Mouse (Mus musculus) spleen, adult 2 months (tissue): ENCODE measurements around the gene Slc5a5. TPM values are rescaled to one million over a fixed set of nuclear protein-coding genes. Genes with fewer than 3 reads are reported as not detected.

ENCODE experiments used
- DNase-seq, 2 experiments: peaks; one replicate each; pipeline versions ENCODE4 v3.0.0 to v3.0.0-alpha.2; 2012 to 2021; ENCODE audit warnings: low spot score in 2 of 2, low read depth in 1 of 2
- H3K27ac ChIP-seq: fragments of 200-500 bp; 2 replicates; pipeline ENCODE4 v1.5.1; 2012; ENCODE audit warnings: low read length, inconsistent platforms; ENCODE audit not compliant: insufficient read depth
- H3K27me3 ChIP-seq: fragments of 200-500 bp; 2 replicates; pipeline ENCODE4 v1.6.1; 2012; ENCODE audit warnings: mild to moderate bottlenecking, moderate library complexity, low read length, inconsistent platforms; ENCODE audit not compliant: control insufficient read depth, insufficient read depth
- H3K36me3 ChIP-seq: fragments of 200-500 bp; 2 replicates; pipeline ENCODE4 v1.6.1; 2012; ENCODE audit warnings: mild to moderate bottlenecking, low read length, inconsistent platforms; ENCODE audit not compliant: control insufficient read depth, insufficient read depth
- H3K4me1 ChIP-seq: fragments of 200-500 bp; 2 replicates; pipeline ENCODE4 v1.6.1; 2011; ENCODE audit warnings: inconsistent platforms; ENCODE audit not compliant: control insufficient read depth, insufficient read depth, insufficient read length
- H3K4me3 ChIP-seq: fragments of 200-500 bp; 2 replicates; pipeline ENCODE4 v1.5.1; 2011; ENCODE audit warnings: mild to moderate bottlenecking, inconsistent platforms; ENCODE audit not compliant: insufficient read depth, insufficient read length; ENCODE audit errors: extremely low read depth
- CTCF ChIP-seq: fragments of 200-500 bp; IDR thresholded peaks from 2 replicates; pipeline ENCODE4 v1.5.1; 2011; ENCODE audit warnings: mild to moderate bottlenecking, inconsistent platforms; ENCODE audit not compliant: insufficient read depth, insufficient read length, insufficient replicate concordance; ENCODE audit errors: extremely low read depth
- POLR2A ChIP-seq: fragments of 200-500 bp; IDR thresholded peaks from 2 replicates; pipeline ENCODE4 v1.6.1; 2011; ENCODE audit warnings: low read depth, low read length, inconsistent platforms
- WGBS: fragments of 180-500 bp; shearing (Covaris S2); methylation state at CpG from one replicate; pipeline ENCODE4 v1.1.7; 2018; 5-methylcytosine and 5-hydroxymethylcytosine counted together
- polyA plus RNA-seq: library from polyadenylated mRNA; depleted of rRNA; stranded (reverse); fragments of >200 nt; gene quantifications from 2 replicates; pipeline ENCODE4 v1.2.3, GENCODE M21; 2012

Slc5a5 gene
- polyA plus RNA-seq, 1 experiment = 1.0 TPM

- Histone ChIP-seq H3K27me3 (peaks cover 22% of the 10 kb centered on the region), H3K27ac (no peak overlapping the region), H3K4me3 (no peak overlapping the region), H3K4me1 (peaks cover 15% of the 10 kb centered on the region), H3K36me3 (peaks cover 22% of the 10 kb centered on the region)
- DNase-seq = no peak
- TF ChIP-seq POLR2A (no peak), CTCF (no peak)
- 56% methylated on average over 20 of the region's 20 CpGs for WGBS
These were observed 519 bp upstream of the Slc5a5 start for GRCm38 (mm10) chr8:70892896-70893655.

- 14% methylated on average over 21 of the region's 21 CpGs for WGBS
These were observed 1.2 kb downstream of the Slc5a5 start for GRCm38 (mm10) chr8:70891356-70891755.

GRCm38 (mm10) chr8:70890656-70891055 lies 1.9 kb downstream of the Slc5a5 start:
- WGBS = 82% methylated on average over 5 of the region's 5 CpGs
- Histone ChIP-seq H3K4me3 (no peak overlapping the region), H3K36me3 (peaks cover 19% of the 10 kb centered on the region), H3K4me1 (peaks cover 12% of the 10 kb centered on the region), H3K27ac (no peak overlapping the region), H3K27me3 (peaks cover 25% of the 10 kb centered on the region)
- no peak for DNase-seq
- TF ChIP-seq CTCF (no peak), POLR2A (no peak)

More at GRCm38 (mm10) chr8:70891356-70891755, 1.2 kb downstream of the Slc5a5 start:
- Histone ChIP-seq H3K36me3 (peaks cover 22% of the 10 kb centered on the region), H3K4me3 (no peak overlapping the region), H3K4me1 (peaks cover 15% of the 10 kb centered on the region), H3K27me3 (peaks cover 25% of the 10 kb centered on the region), H3K27ac (no peak overlapping the region)
- no peak for DNase-seq
- TF ChIP-seq CTCF (no peak), POLR2A (no peak)

- DNase-seq = peak in 1 of 2 experiments; percentile 14
- Histone ChIP-seq H3K27me3 (peaks cover 22% of the 10 kb centered on the region), H3K4me1 (peaks cover 7% of the 10 kb centered on the region), H3K4me3 (no peak overlapping the region), H3K36me3 (no peaks in the 10 kb centered on the region), H3K27ac (no peak overlapping the region)
- no peak for TF ChIP-seq CTCF
- no peak for TF ChIP-seq POLR2A
- WGBS = 15% methylated on average over 16 of the region's 18 CpGs
These were observed 4.9 kb downstream of the Slc5a5 start for GRCm38 (mm10) chr8:70887669-70888068.

GRCm38 (mm10) chr8:70885612-70886011 lies 6.9 kb downstream of the Slc5a5 start:
- no peak overlapping the region for H3K27ac ChIP-seq
- TF ChIP-seq CTCF (no peak), POLR2A (no peak)
- peaks cover 2% of the 10 kb centered on the region; the same call in 1 of the 2 replicates for H3K4me1 ChIP-seq
- WGBS = 15% methylated on average over 12 of the region's 12 CpGs
- H3K36me3 ChIP-seq = no peaks in the 10 kb centered on the region
- peaks cover 3% of the 10 kb centered on the region; the same call in 1 of the 2 replicates for H3K27me3 ChIP-seq
- peak; percentile 47 to 49 for DNase-seq
- no peak overlapping the region for H3K4me3 ChIP-seq

GRCm38 (mm10) chr8:70884683-70885082 lies 7.9 kb downstream of the Slc5a5 start:
- WGBS = 32% methylated on average over 10 of the region's 10 CpGs
- Histone ChIP-seq H3K27me3 (peaks cover 3% of the 10 kb centered on the region; the same call in 1 of the 2 replicates), H3K4me1 (peaks cover 2% of the 10 kb centered on the region; the same call in 1 of the 2 replicates), H3K36me3 (no peaks in the 10 kb centered on the region), H3K4me3 (no peak overlapping the region), H3K27ac (no peak overlapping the region)
- no peak for TF ChIP-seq POLR2A
- no peak for TF ChIP-seq CTCF
- DNase-seq = no peak

GRCm38 (mm10) chr8:70884186-70884585 lies 8.4 kb downstream of the Slc5a5 start:
- TF ChIP-seq CTCF (no peak), POLR2A (no peak)
- Histone ChIP-seq H3K4me3 (no peak overlapping the region), H3K27me3 (peaks cover 3% of the 10 kb centered on the region; the same call in 1 of the 2 replicates), H3K27ac (no peak overlapping the region), H3K4me1 (peaks cover 2% of the 10 kb centered on the region; the same call in 1 of the 2 replicates), H3K36me3 (no peaks in the 10 kb centered on the region)
- WGBS = 61% methylated on average over 4 of the region's 4 CpGs
- no peak for DNase-seq
